Mouse (Mus musculus): ENCODE results near the gene Lpin2.

DNA sequence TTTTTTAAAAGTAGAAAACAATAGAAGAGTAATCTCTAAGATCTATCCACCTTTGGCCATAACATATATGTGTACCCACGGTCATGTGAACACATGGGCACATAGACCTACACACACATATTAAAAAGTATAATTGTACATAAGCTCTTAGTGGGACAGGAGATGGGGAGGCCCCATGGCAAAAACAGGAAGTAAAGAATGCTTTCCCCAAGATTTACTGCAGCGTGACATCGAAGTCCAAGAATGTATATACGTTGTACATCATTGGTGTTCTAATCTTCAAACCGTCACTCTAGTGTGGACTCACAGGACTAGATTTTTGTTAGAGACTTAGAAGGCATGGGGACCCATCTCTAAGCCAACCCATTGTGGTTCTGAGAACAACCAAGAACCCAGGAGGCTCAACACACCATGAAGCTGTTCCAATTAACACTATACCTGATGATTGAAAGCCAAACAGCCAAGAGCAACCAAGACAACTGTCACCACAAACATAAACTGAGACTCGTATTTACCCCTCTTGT is 109.6 kb downstream of the Lpin2 start:
- TF ChIP-seq CTCF (IDR thresholded peaks at IDR 0.05; ENCODE audit: insufficient read depth, low read length) (no peak), POLR2A (IDR thresholded peaks at IDR 0.05; ENCODE audit: borderline replicate concordance, extremely low read depth, low read depth, low read length) (no peak)

All from lung, adult 2 months (tissue).